ENCODE assay signal across 9 mouse cellular contexts in genomic region chr10:69253686-69254080, GRCm38 (mm10). TPM values are rescaled to one million over a fixed set of nuclear protein-coding genes. Genes with fewer than 3 reads are reported as not detected.
DNase-seq lines count a peak whose midpoint lies in the region; ATAC-seq lines count a peak whose summit lies in the region.
"Had no signal": no experiment of that assay in that cellular context is flagged by ENCODE, and none has a peak within 500 bp of the region (broad histone marks: within the 10 kb centered on the region; RNA-seq: fewer than 3 reads in every experiment).

No protein-coding gene starts in this region.

- peak overlapping the region; percentile 89 for H3K27ac ChIP-seq in heart, embryonic 10.5 days
- peak overlapping the region; percentile 35; the same call in 1 of the 2 replicates for H3K27ac ChIP-seq in midbrain, embryonic 11.5 days (ENCODE audit: low read depth, low read length)
- H3K27ac ChIP-seq in midbrain, embryonic 14.5 days (replicated peaks; ENCODE audit: low read depth, low read length) = no peak overlapping the region
- peak overlapping the region; percentile 83 for H3K27ac ChIP-seq in limb, embryonic 10.5 days
- peak overlapping the region; percentile 92 for H3K27ac ChIP-seq in stomach, embryonic 15.5 days

- H3K9ac ChIP-seq in midbrain, embryonic 11.5 days (ENCODE audit: low read length) = no peak overlapping the region
- no peak overlapping the region for H3K9ac ChIP-seq in midbrain, embryonic 14.5 days (replicated peaks; ENCODE audit: low read length)
- no peak overlapping the region for H3K9ac ChIP-seq in stomach, embryonic 15.5 days

- H3K4me3 ChIP-seq in heart, embryonic 10.5 days = no peak overlapping the region
- H3K4me3 ChIP-seq in midbrain, embryonic 11.5 days (ENCODE audit: low read depth, low read length) = no peak overlapping the region
- H3K4me3 ChIP-seq in midbrain, embryonic 14.5 days (replicated peaks; ENCODE audit: low read depth, low read length) = no peak overlapping the region
- H3K4me3 ChIP-seq in limb, embryonic 10.5 days = no peak overlapping the region
- H3K4me3 ChIP-seq in stomach, embryonic 15.5 days (replicated peaks) = no peak overlapping the region

- no peaks in the 10 kb centered on the region for H3K9me3 ChIP-seq in heart, embryonic 10.5 days
- no peaks in the 10 kb centered on the region for H3K9me3 ChIP-seq in midbrain, embryonic 11.5 days (ENCODE audit: control insufficient read depth, low read length)
- H3K9me3 ChIP-seq in midbrain, embryonic 14.5 days (ENCODE audit: control insufficient read depth, low read length) = no peaks in the 10 kb centered on the region
- no peaks in the 10 kb centered on the region for H3K9me3 ChIP-seq in limb, embryonic 10.5 days (replicated peaks)
- no peaks in the 10 kb centered on the region for H3K9me3 ChIP-seq in stomach, embryonic 15.5 days

- peaks cover 27% of the 10 kb centered on the region for H3K36me3 ChIP-seq in heart, embryonic 10.5 days
- no peaks in the 10 kb centered on the region for H3K36me3 ChIP-seq in midbrain, embryonic 11.5 days (ENCODE audit: control insufficient read depth, insufficient read depth, low read length)
- H3K36me3 ChIP-seq in midbrain, embryonic 14.5 days (ENCODE audit: control insufficient read depth, insufficient read depth, low read length) = 0 out of 2 replicates have a peak, but pooled peaks cover 7% of the 10 kb centered on the region
- H3K36me3 ChIP-seq in limb, embryonic 10.5 days = peaks cover 25% of the 10 kb centered on the region
- peaks cover 9% of the 10 kb centered on the region; the same call in 1 of the 2 replicates for H3K36me3 ChIP-seq in stomach, embryonic 15.5 days

- WGBS in heart, embryonic 10.5 days = 66% methylated on average over 5 of the region's 5 CpGs
- 66% methylated on average over 5 of the region's 5 CpGs for WGBS in midbrain, embryonic 11.5 days
- WGBS in midbrain, embryonic 14.5 days = 62% methylated on average over 5 of the region's 5 CpGs
- 67% methylated on average over 5 of the region's 5 CpGs for WGBS in limb, embryonic 10.5 days
- WGBS in stomach, embryonic 15.5 days = 51% methylated on average over 5 of the region's 5 CpGs

- H3K4me2 ChIP-seq in midbrain, embryonic 11.5 days = no peak overlapping the region
- H3K4me2 ChIP-seq in midbrain, embryonic 14.5 days (ENCODE audit: low read length) = no peak overlapping the region
- H3K4me2 ChIP-seq in stomach, embryonic 15.5 days = no peak overlapping the region

- H3K4me1 ChIP-seq in heart, embryonic 10.5 days = peaks cover 37% of the 10 kb centered on the region
- H3K4me1 ChIP-seq in midbrain, embryonic 11.5 days (ENCODE audit: control insufficient read depth, insufficient read depth, low read length) = peaks cover 15% of the 10 kb centered on the region
- H3K4me1 ChIP-seq in midbrain, embryonic 14.5 days (ENCODE audit: control insufficient read depth, insufficient read depth, low read length) = peaks cover 9% of the 10 kb centered on the region
- H3K4me1 ChIP-seq in limb, embryonic 10.5 days = peaks cover 34% of the 10 kb centered on the region
- H3K4me1 ChIP-seq in stomach, embryonic 15.5 days = peaks cover 27% of the 10 kb centered on the region

- no peaks in the 10 kb centered on the region for H3K27me3 ChIP-seq in heart, embryonic 10.5 days (ENCODE audit: insufficient read depth, poor library complexity, severe bottlenecking)
- no peaks in the 10 kb centered on the region for H3K27me3 ChIP-seq in midbrain, embryonic 11.5 days (ENCODE audit: control insufficient read depth, insufficient read depth, low read length)
- H3K27me3 ChIP-seq in midbrain, embryonic 14.5 days (ENCODE audit: control insufficient read depth, insufficient read depth, low read length) = no peaks in the 10 kb centered on the region
- H3K27me3 ChIP-seq in limb, embryonic 10.5 days (ENCODE audit: low read depth, poor library complexity, severe bottlenecking) = no peaks in the 10 kb centered on the region
- no peaks in the 10 kb centered on the region for H3K27me3 ChIP-seq in stomach, embryonic 15.5 days (replicated peaks)

- no peak for ATAC-seq in midbrain, embryonic 11.5 days (ENCODE audit: low FRiP score)
- ATAC-seq in midbrain, embryonic 14.5 days (ENCODE audit: low FRiP score, low TSS enrichment) = no peak
- peak; percentile 10; the same call in 1 of the 2 replicates for ATAC-seq in stomach, embryonic 15.5 days (ENCODE audit: insufficient read depth, low FRiP score, low read depth)

- no peak for DNase-seq in heart, embryonic 10.5 days (ENCODE audit: low spot score)
- DNase-seq in heart, adult 8-10 months (ENCODE audit: low spot score) = no peak
- DNase-seq in midbrain, embryonic 11.5 days (ENCODE audit: low spot score, missing footprints) = no peak
- DNase-seq in midbrain, embryonic 14.5 days = no peak
- DNase-seq in limb, embryonic 10.5 days (ENCODE audit: low spot score) = no peak
- no peak for DNase-seq in layer of hippocampus, adult 9-11 months
- DNase-seq in gastrocnemius, postnatal 36 days = no peak
- DNase-seq: right cerebral cortex, postnatal 4 days had no signal

- intact Hi-C loops in gastrocnemius, postnatal 36 days (cut with DNase I) = no loop called here

RNA-seq across cellular contexts. Expression of gene A930033H14Rik, which starts 40.8 kb away (rescaled TPM):
- 1.7 and 1.9 TPM in 2 replicates for polyA plus RNA-seq in heart, embryonic 10.5 days (2016; fragmentation: Nextera tagmentation; extraction: Ambion mirVana)
- 1 to 10 TPM in 2 of 4 experiments, under 1 TPM in 2; 0.75 to 1.7 (median 1.1) TPM for total RNA-seq in heart, adult 8-10 months (2022)
- polyA plus RNA-seq in midbrain, embryonic 11.5 days (2014; fragmentation: Nextera tagmentation; extraction: Ambion mirVana) = 0.82 and 0.91 TPM in 2 replicates
- polyA plus RNA-seq in midbrain, embryonic 14.5 days (2014; fragmentation: Nextera tagmentation; extraction: Ambion mirVana) = 1.1 and 1.3 TPM in 2 replicates
- polyA plus RNA-seq in limb, embryonic 10.5 days (2016; fragmentation: Nextera tagmentation; extraction: Ambion mirVana) = 1.0 and 1.6 TPM in 2 replicates
- 2.7 TPM in 2 replicates for polyA plus RNA-seq in stomach, embryonic 15.5 days (2015; fragmentation: Nextera tagmentation; extraction: Ambion mirVana)
- 1 to 10 TPM; 3.4 to 4.5 TPM for total RNA-seq in gastrocnemius, postnatal 36 days (2021)
